Mouse (Mus musculus) layer of hippocampus, adult 11-12 months (tissue): ENCODE data around the gene Ccar1.
"Not testable (repeated sequence)": the region's sequence is repeated elsewhere in the genome, so short reads cannot be mapped to it uniquely, and the experiment has no call there.

Source experiments
- DNase-seq: peaks from one replicate; pipeline ENCODE4 v3.0.0; 2022; ENCODE audit warnings: low spot score

The Ccar1 gene

GRCm38 (mm10) chr10:62792177-62793090 lies at the start of gene Ccar1:
Gene Ccar1, minus strand, starts transcription at chr10:62792286.
- peak; percentile 98 for DNase-seq

- DNase-seq: no peak
These were observed 48.6 kb upstream of the Ccar1 start for GRCm38 (mm10) chr10:62840687-62841086.

GRCm38 (mm10) chr10:62837987-62838386 lies 45.9 kb upstream of the Ccar1 start:
- DNase-seq: no peak

- no peak for DNase-seq
These were observed 40.7 kb upstream of the Ccar1 start for GRCm38 (mm10) chr10:62832783-62833182.

- DNase-seq: no peak
These were observed 39.5 kb upstream of the Ccar1 start for GRCm38 (mm10) chr10:62831546-62831945.

GRCm38 (mm10) chr10:62824474-62824873 lies 32.4 kb upstream of the Ccar1 start:
- no peak for DNase-seq

- no peak for DNase-seq
These were observed 31.3 kb upstream of the Ccar1 start for GRCm38 (mm10) chr10:62823431-62823830.

GRCm38 (mm10) chr10:62810010-62810409 lies 17.9 kb upstream of the Ccar1 start:
- no peak for DNase-seq

- no peak for DNase-seq
These were observed 16.7 kb upstream of the Ccar1 start for GRCm38 (mm10) chr10:62808766-62809165.

GRCm38 (mm10) chr10:62808316-62808715 lies 16.2 kb upstream of the Ccar1 start:
- DNase-seq: no peak

- no peak for DNase-seq
These were observed 12.0 kb upstream of the Ccar1 start for GRCm38 (mm10) chr10:62804106-62804505.

GRCm38 (mm10) chr10:62803296-62803695 lies 11.2 kb upstream of the Ccar1 start:
- DNase-seq: no peak

- no peak for DNase-seq
These were observed 2.1 kb upstream of the Ccar1 start for GRCm38 (mm10) chr10:62794221-62794620.

GRCm38 (mm10) chr10:62793091-62793453 lies 986 bp upstream of the Ccar1 start:
- no peak for DNase-seq

- DNase-seq: peak; percentile 28
These were observed 572 bp downstream of the Ccar1 start for GRCm38 (mm10) chr10:62791251-62792176.

GRCm38 (mm10) chr10:62781776-62782175 lies 10.3 kb downstream of the Ccar1 start:
- not testable (repeated sequence) for DNase-seq

GRCm38 (mm10) chr10:62750781-62751180 lies 41.3 kb downstream of the Ccar1 start:
- no peak for DNase-seq

GRCm38 (mm10) chr10:62739961-62740737 lies 51.9 kb downstream of the Ccar1 start:
- peak; percentile 37 for DNase-seq

GRCm38 (mm10) chr10:62736965-62737688 lies 55.0 kb downstream of the Ccar1 start:
- no peak for DNase-seq

GRCm38 (mm10) chr10:62730826-62731225 lies 61.3 kb downstream of the Ccar1 start:
- DNase-seq: no peak
